Mouse (Mus musculus) stomach, embryonic 15.5 days (tissue): ENCODE measurements around the gene Gm4869. TPM values are rescaled to one million over a fixed set of nuclear protein-coding genes. Genes with fewer than 3 reads are reported as not detected.

Experiments
- microRNA-seq: library from miRNA; unstranded; fragments of <30 nt; microRNA quantifications from one replicate; pipeline ENCODE4, GENCODE M21; 2016
- polyA plus RNA-seq: library from polyadenylated mRNA; unstranded; fragments of >200 nt; fragmentation: Nextera tagmentation; extraction: Ambion mirVana; gene quantifications from 2 replicates; pipeline ENCODE4 v1.2.1, GENCODE M21; 2015

Gene Gm4869
- polyA plus RNA-seq, 1 experiment from 2014 or later, result not detected

Small RNA genes within 50 kb of the gene (microRNA-seq; reads per million reads assigned to microRNA genes)
- gene Mir7038, result not detected

Other genes with a start within 250 kb of the Gm4869 start
- 39.8 and 40.9 TPM in 2 replicates for gene Mad1l1, start 124.1 kb upstream of the Gm4869 start, polyA plus RNA-seq
- gene Nudt1, start 124.0 kb upstream of the Gm4869 start, polyA plus RNA-seq, result 41.7 and 42.2 TPM in 2 replicates
- gene Mrm2, start 113.7 kb upstream of the Gm4869 start, polyA plus RNA-seq, result 17.1 and 19.3 TPM in 2 replicates
- gene Snx8, start 56.4 kb upstream of the Gm4869 start, polyA plus RNA-seq, result 16.9 and 17.3 TPM in 2 replicates
- gene Eif3b, start 26.3 kb upstream of the Gm4869 start, polyA plus RNA-seq, result 129 and 141 TPM in 2 replicates
- 21.1 and 21.7 TPM in 2 replicates for gene Chst12, start 59.9 kb downstream of the Gm4869 start, polyA plus RNA-seq
- 0.23 and 0.39 TPM in 2 replicates for gene Grifin, start 119.4 kb downstream of the Gm4869 start, polyA plus RNA-seq
- gene Lfng, start 161.7 kb downstream of the Gm4869 start, polyA plus RNA-seq, result 24.5 and 25.6 TPM in 2 replicates
- 31.9 and 38.0 TPM in 2 replicates for gene Ttyh3, start 203.4 kb downstream of the Gm4869 start, polyA plus RNA-seq